Mouse (Mus musculus) cerebellum, postnatal 25 days (tissue): ENCODE measurements around the gene Src.
A peak's percentile ranks its signal among the peaks of the same experiment; 100 is the strongest.
"Not testable (repeated sequence)": the region's sequence is repeated elsewhere in the genome, so short reads cannot be mapped to it uniquely, and the experiment has no call there.

ENCODE experiments used
- DNase-seq, 2 experiments: peaks; one replicate each; pipeline ENCODE4 v3.0.0; 2021; ENCODE audit warnings: mixed read lengths in 2 of 2

The Src gene

GRCm38 (mm10) chr2:157418206-157418605 lies at the start of gene Src:
Src (plus strand) TSS chr2:157418444.
- DNase-seq: no peak

GRCm38 (mm10) chr2:157371696-157372095 lies 46.5 kb upstream of the Src start:
- DNase-seq: no peak

GRCm38 (mm10) chr2:157373681-157374080 lies 44.6 kb upstream of the Src start:
- no peak for DNase-seq

GRCm38 (mm10) chr2:157375051-157375450 lies 43.2 kb upstream of the Src start:
- DNase-seq: no peak

GRCm38 (mm10) chr2:157375794-157376757 lies 42.2 kb upstream of the Src start:
- DNase-seq: no peak

GRCm38 (mm10) chr2:157376995-157377394 lies 41.2 kb upstream of the Src start:
- no peak for DNase-seq

- DNase-seq: no peak
Measured at GRCm38 (mm10) chr2:157384836-157385235, 33.4 kb upstream of the Src start.

- DNase-seq: not testable (repeated sequence)
Measured at GRCm38 (mm10) chr2:157388901-157389590, 29.2 kb upstream of the Src start.

GRCm38 (mm10) chr2:157389591-157389921 lies 28.7 kb upstream of the Src start:
- DNase-seq: no peak

GRCm38 (mm10) chr2:157392331-157392730 lies 25.9 kb upstream of the Src start:
- no peak for DNase-seq

GRCm38 (mm10) chr2:157393549-157393948 lies 24.7 kb upstream of the Src start:
- no peak for DNase-seq

- no peak for DNase-seq
Measured at GRCm38 (mm10) chr2:157394868-157395267, 23.4 kb upstream of the Src start.

GRCm38 (mm10) chr2:157395371-157395770 lies 22.9 kb upstream of the Src start:
- peak; percentile 30 to 60 for DNase-seq

GRCm38 (mm10) chr2:157395960-157396359 lies 22.3 kb upstream of the Src start:
- DNase-seq: no peak

- DNase-seq: no peak
Measured at GRCm38 (mm10) chr2:157397376-157397775, 20.9 kb upstream of the Src start.

GRCm38 (mm10) chr2:157398539-157398938 lies 19.7 kb upstream of the Src start:
- DNase-seq: no peak

GRCm38 (mm10) chr2:157399797-157400196 lies 18.4 kb upstream of the Src start:
- no peak for DNase-seq

GRCm38 (mm10) chr2:157400491-157400890 lies 17.8 kb upstream of the Src start:
- no peak for DNase-seq

- DNase-seq: no peak
Measured at GRCm38 (mm10) chr2:157401261-157401660, 17.0 kb upstream of the Src start.

GRCm38 (mm10) chr2:157407596-157407995 lies 10.6 kb upstream of the Src start:
- DNase-seq: peak; percentile 43 to 71

- no peak for DNase-seq
Measured at GRCm38 (mm10) chr2:157409793-157410533, 8.3 kb upstream of the Src start.

- no peak for DNase-seq
Measured at GRCm38 (mm10) chr2:157411151-157411693, 7.0 kb upstream of the Src start.

- no peak for DNase-seq
Measured at GRCm38 (mm10) chr2:157412497-157412896, 5.7 kb upstream of the Src start.
